Mouse (Mus musculus): ENCODE results near the gene Ncf1. TPM values are rescaled to one million over a fixed set of nuclear protein-coding genes. Genes with fewer than 3 reads are reported as not detected.

Gene Ncf1
- polyA plus RNA-seq, 1 experiment from 2014 or later, result 3.5 TPM

Other genes with a start within 250 kb of the Ncf1 start
- gene Castor2, start 129.9 kb downstream of the Ncf1 start, polyA plus RNA-seq (2015; fragmentation: Nextera tagmentation; extraction: Ambion mirVana), result 5.5 and 5.9 TPM in 2 replicates
- 23.1 and 25.1 TPM in 2 replicates for gene Rcc1l, start 52.9 kb downstream of the Ncf1 start, polyA plus RNA-seq (2015; fragmentation: Nextera tagmentation; extraction: Ambion mirVana)
- 5.0 and 6.7 TPM in 2 replicates for gene Gtf2ird2, start 45.6 kb downstream of the Ncf1 start, polyA plus RNA-seq (2015; fragmentation: Nextera tagmentation; extraction: Ambion mirVana)
- 116 and 132 TPM in 2 replicates for gene Gtf2i, start 85.1 kb upstream of the Ncf1 start, polyA plus RNA-seq (2015; fragmentation: Nextera tagmentation; extraction: Ambion mirVana)
- gene Gtf2ird1, start 227.1 kb upstream of the Ncf1 start, polyA plus RNA-seq (2015; fragmentation: Nextera tagmentation; extraction: Ambion mirVana), result 48.2 and 50.7 TPM in 2 replicates

Measured in heart, embryonic 16.5 days (tissue).